Mouse (Mus musculus): Measurements from ENCODE around the gene Pde6h. TPM values are rescaled to one million over a fixed set of nuclear protein-coding genes. Genes with fewer than 3 reads are reported as not detected.

Pde6h gene
- polyA plus RNA-seq, 1 experiment from 2014 or later = not detected

DNA sequence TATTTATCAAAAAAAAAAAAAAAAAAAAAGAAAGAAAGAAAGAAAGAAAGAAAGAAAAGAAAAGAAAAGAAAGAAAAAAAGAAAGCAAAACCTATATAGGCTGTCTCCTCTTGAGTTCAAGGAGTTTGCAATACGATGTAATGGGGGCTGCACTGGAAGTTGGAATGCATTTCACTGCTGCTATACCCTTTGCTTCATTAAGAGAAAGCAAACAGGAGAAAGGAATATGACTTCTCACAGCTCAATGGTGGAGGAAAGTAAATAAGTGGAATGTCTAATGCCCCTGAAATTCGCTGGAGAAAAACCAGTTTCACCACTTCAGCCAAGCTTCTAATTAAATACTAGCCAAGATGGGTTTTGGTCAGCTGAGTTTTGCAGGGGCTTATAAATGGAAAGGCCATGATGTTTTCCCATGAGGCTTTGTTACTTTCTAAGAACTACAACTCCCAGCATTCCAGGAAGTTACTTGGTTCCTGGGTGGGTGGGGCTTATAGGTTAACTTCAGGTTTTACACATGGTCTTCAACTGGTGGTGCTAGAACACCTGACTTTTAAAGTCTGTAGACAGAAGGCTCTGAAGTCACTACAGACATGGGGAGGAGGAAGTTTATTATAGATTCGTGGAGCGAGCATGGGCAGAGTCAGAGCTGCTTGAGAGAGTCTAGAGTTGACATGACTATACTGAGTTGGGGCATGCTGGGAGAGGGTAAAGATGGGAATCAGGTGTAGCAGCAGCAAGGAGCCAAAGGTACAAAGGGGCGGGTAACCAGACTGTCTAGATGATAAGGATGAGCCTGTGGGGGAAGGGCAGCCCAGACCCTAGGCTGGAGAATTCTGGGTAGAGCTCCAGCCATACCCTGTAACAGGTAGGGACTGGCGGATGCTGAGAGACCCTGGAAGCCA lies 77.9 kb downstream of the Pde6h start:
- no peaks in the 10 kb centered on the region for H3K36me3 ChIP-seq (ENCODE audit: control insufficient read depth, insufficient read depth, low read length)
- H3K9ac ChIP-seq (replicated peaks; ENCODE audit: low read length) = no peak overlapping the region
- no peak overlapping the region for H3K4me2 ChIP-seq (ENCODE audit: low read length)
- H3K4me1 ChIP-seq (ENCODE audit: control insufficient read depth, insufficient read depth, low read length) = no peaks in the 10 kb centered on the region
- H3K9me3 ChIP-seq (ENCODE audit: control insufficient read depth, low read length) = no peaks in the 10 kb centered on the region
- DNase-seq (peak; percentile 59), ATAC-seq (ENCODE audit: low FRiP score, low TSS enrichment) (no peak; the same call in 1 of the 2 replicates)
- no peak overlapping the region for H3K27ac ChIP-seq (replicated peaks; ENCODE audit: low read depth, low read length)
- H3K4me3 ChIP-seq (replicated peaks; ENCODE audit: low read depth, low read length) = no peak overlapping the region
- WGBS = 81% methylated on average over 6 of the region's 6 CpGs
- no peaks in the 10 kb centered on the region for H3K27me3 ChIP-seq (ENCODE audit: control insufficient read depth, insufficient read depth, low read length)

DNA sequence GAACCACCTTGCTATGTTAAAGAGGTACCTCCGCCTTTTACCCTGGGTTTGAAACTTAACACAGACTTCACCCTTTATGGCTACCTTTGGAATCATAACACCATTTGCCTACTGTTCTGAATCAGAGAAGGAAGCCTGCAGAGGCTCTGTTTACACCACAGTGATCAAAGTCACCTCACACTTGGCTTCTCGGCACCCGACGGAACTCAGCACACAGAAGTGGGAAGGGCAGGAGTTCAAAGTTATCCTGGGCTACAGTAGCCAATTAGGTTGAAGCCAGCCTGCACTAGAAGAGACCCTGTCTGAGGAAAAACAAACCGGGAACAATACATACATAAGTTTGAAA lies 78.5 kb downstream of the Pde6h start:
- DNase-seq = no peak
- no peaks in the 10 kb centered on the region for H3K27me3 ChIP-seq (ENCODE audit: control insufficient read depth, insufficient read depth, low read length)
- H3K4me3 ChIP-seq (replicated peaks; ENCODE audit: low read depth, low read length) = no peak overlapping the region
- no peaks in the 10 kb centered on the region for H3K9me3 ChIP-seq (ENCODE audit: control insufficient read depth, low read length)
- no peak overlapping the region for H3K9ac ChIP-seq (replicated peaks; ENCODE audit: low read length)
- no peaks in the 10 kb centered on the region for H3K36me3 ChIP-seq (ENCODE audit: control insufficient read depth, insufficient read depth, low read length)
- H3K4me2 ChIP-seq (ENCODE audit: low read length) = no peak overlapping the region
- H3K27ac ChIP-seq (replicated peaks; ENCODE audit: low read depth, low read length) = no peak overlapping the region
- WGBS = 91% methylated on average over 5 of the region's 5 CpGs
- H3K4me1 ChIP-seq (ENCODE audit: control insufficient read depth, insufficient read depth, low read length) = no peaks in the 10 kb centered on the region
- no peak for ATAC-seq (ENCODE audit: low FRiP score, low TSS enrichment)

DNA sequence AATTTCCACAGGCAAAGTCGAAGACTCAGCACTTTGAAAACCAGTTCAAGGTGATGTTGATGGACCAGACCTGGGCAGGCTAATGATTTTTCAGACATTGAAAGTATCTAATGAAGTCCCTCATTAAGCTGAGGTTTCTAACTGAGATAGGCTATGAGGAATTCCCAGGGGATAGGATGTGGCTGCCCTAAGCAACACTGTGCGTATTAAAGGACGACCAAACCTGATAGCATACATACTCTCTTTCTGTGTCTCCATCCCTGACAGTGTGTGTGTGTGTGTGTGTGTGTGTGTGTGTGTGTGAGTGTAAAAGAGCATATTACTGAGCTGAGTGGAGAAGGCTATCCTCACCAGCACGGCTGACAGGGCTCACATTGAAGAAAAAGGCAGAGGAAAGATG lies 80.7 kb downstream of the Pde6h start:
- Histone ChIP-seq H3K36me3 (ENCODE audit: control insufficient read depth, insufficient read depth, low read length) (no peaks in the 10 kb centered on the region), H3K27ac (replicated peaks; ENCODE audit: low read depth, low read length) (no peak overlapping the region), H3K4me3 (replicated peaks; ENCODE audit: low read depth, low read length) (no peak overlapping the region), H3K9ac (replicated peaks; ENCODE audit: low read length) (no peak overlapping the region), H3K4me1 (ENCODE audit: control insufficient read depth, insufficient read depth, low read length) (no peaks in the 10 kb centered on the region), H3K4me2 (ENCODE audit: low read length) (no peak overlapping the region), H3K9me3 (ENCODE audit: control insufficient read depth, low read length) (no peaks in the 10 kb centered on the region), H3K27me3 (ENCODE audit: control insufficient read depth, insufficient read depth, low read length) (no peaks in the 10 kb centered on the region)
- DNase-seq (no peak), ATAC-seq (ENCODE audit: low FRiP score, low TSS enrichment) (no peak)
- 78% methylated on average over 4 of the region's 4 CpGs for WGBS

DNA sequence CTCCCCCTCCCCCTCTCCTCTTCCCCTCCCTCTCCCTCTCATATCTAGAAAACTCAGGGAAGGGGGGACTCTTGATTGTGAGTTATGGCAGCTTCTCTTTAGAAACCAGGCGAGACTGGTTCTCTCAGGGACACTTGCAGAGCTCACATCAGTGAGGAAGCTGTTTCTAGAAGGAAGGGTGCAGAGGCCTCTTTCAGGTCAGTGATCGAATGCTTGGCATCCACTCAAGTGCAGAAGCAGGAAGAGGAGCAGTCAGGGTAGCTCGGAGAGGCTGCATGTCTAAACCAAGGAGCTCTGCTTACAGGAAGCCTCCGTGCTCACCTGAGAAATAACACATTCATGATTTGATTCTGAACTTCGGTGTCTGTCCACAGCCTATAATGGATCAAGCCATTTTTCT lies 87.6 kb downstream of the Pde6h start:
- no peak for ATAC-seq (ENCODE audit: low FRiP score, low TSS enrichment)
- Histone ChIP-seq H3K9ac (replicated peaks; ENCODE audit: low read length) (no peak overlapping the region), H3K4me2 (ENCODE audit: low read length) (no peak overlapping the region), H3K36me3 (ENCODE audit: control insufficient read depth, insufficient read depth, low read length) (no peaks in the 10 kb centered on the region), H3K9me3 (ENCODE audit: control insufficient read depth, low read length) (no peaks in the 10 kb centered on the region), H3K4me1 (ENCODE audit: control insufficient read depth, insufficient read depth, low read length) (no peaks in the 10 kb centered on the region), H3K27me3 (ENCODE audit: control insufficient read depth, insufficient read depth, low read length) (no peaks in the 10 kb centered on the region), H3K4me3 (replicated peaks; ENCODE audit: low read depth, low read length) (no peak overlapping the region), H3K27ac (replicated peaks; ENCODE audit: low read depth, low read length) (no peak overlapping the region)
- no peak for DNase-seq
- WGBS = 95% methylated on average over 5 of the region's 5 CpGs

DNA sequence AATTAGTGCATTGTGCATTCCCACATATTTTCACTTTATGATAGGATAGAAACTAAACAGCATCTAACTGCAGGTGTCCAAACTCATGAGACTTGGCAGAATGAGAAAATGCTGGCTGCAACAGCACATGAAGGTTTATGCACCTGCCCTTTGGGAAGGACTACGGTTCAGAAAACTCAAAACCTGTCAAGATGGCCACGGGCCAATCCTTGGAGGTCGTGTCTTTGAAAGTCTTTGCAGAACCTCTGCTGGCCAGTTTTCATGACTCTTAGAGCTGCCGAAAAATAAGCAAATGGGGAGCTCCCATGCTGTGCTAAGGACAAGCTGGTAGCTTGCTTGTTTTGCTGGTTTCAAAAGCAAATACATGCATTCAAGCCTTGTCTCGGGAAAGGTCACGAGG lies 90.7 kb downstream of the Pde6h start:
- 77% methylated on average over 6 of the region's 6 CpGs for WGBS
- Histone ChIP-seq H3K27ac (replicated peaks; ENCODE audit: low read depth, low read length) (no peak overlapping the region), H3K4me1 (ENCODE audit: control insufficient read depth, insufficient read depth, low read length) (no peaks in the 10 kb centered on the region), H3K36me3 (ENCODE audit: control insufficient read depth, insufficient read depth, low read length) (no peaks in the 10 kb centered on the region), H3K4me2 (ENCODE audit: low read length) (no peak overlapping the region), H3K27me3 (ENCODE audit: control insufficient read depth, insufficient read depth, low read length) (no peaks in the 10 kb centered on the region), H3K9ac (replicated peaks; ENCODE audit: low read length) (no peak overlapping the region), H3K4me3 (replicated peaks; ENCODE audit: low read depth, low read length) (no peak overlapping the region), H3K9me3 (ENCODE audit: control insufficient read depth, low read length) (no peaks in the 10 kb centered on the region)
- no peak for DNase-seq
- no peak for ATAC-seq (ENCODE audit: low FRiP score, low TSS enrichment)

DNA sequence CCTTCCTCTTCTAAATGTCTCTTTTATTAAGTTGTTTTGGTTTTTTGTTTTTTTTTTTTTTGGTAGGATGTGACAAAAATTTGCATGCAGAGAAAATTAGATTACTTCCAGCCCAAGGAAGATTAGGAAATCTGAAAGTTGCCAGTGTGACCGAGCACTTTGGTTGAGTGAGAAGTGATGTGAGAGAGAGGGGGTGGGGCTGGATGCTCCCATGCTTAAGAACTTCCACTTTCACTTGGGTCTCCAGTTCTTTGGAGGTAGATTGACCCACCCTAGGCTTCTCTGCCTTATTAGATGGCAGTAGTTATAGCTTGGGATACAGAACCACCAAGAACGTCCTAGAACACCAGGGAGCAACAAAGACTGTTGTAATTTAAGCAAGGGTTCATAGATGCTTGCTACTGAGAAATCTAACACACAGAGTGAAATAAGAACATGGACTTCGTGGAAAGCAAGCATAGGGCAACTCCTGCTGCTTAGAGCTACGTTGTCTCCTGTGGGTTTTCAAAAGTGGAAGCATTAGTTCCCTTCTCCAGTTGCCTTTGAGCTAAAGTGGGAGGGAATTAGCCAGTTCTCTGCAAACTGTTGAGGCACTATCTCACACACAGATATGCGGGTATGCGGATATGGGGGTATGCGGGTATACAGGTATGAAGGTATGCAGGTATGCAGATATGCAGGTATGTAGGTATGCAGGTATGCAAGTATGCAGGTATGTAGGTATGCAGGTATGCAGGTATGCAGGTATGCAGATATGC lies 93.8 kb downstream of the Pde6h start:
- Histone ChIP-seq H3K36me3 (ENCODE audit: control insufficient read depth, insufficient read depth, low read length) (no peaks in the 10 kb centered on the region), H3K27ac (replicated peaks; ENCODE audit: low read depth, low read length) (no peak overlapping the region), H3K4me1 (ENCODE audit: control insufficient read depth, insufficient read depth, low read length) (no peaks in the 10 kb centered on the region), H3K9me3 (ENCODE audit: control insufficient read depth, low read length) (no peaks in the 10 kb centered on the region), H3K4me2 (ENCODE audit: low read length) (no peak overlapping the region), H3K4me3 (replicated peaks; ENCODE audit: low read depth, low read length) (no peak overlapping the region), H3K9ac (replicated peaks; ENCODE audit: low read length) (no peak overlapping the region), H3K27me3 (ENCODE audit: control insufficient read depth, insufficient read depth, low read length) (no peaks in the 10 kb centered on the region)
- 90% methylated on average over 7 of the region's 7 CpGs for WGBS
- DNase-seq (no peak), ATAC-seq (ENCODE audit: low FRiP score, low TSS enrichment) (no peak)

Other genes with a start within 250 kb of the Pde6h start
- gene Gucy2c, start 142.1 kb upstream of the Pde6h start, polyA plus RNA-seq (2014; fragmentation: Nextera tagmentation; extraction: Ambion mirVana) = 0.62 and 1.1 TPM in 2 replicates
- gene Hist4h4, start 119.4 kb upstream of the Pde6h start, polyA plus RNA-seq (2014; fragmentation: Nextera tagmentation; extraction: Ambion mirVana) = 1.2 TPM in 2 replicates
- gene H2afj, start 115.6 kb upstream of the Pde6h start, polyA plus RNA-seq (2014; fragmentation: Nextera tagmentation; extraction: Ambion mirVana) = 101 and 116 TPM in 2 replicates
- gene BC049715, start 96.2 kb upstream of the Pde6h start, polyA plus RNA-seq (2014; fragmentation: Nextera tagmentation; extraction: Ambion mirVana) = 1.2 and 1.6 TPM in 2 replicates
- gene Wbp11, start 95.6 kb upstream of the Pde6h start, polyA plus RNA-seq (2014; fragmentation: Nextera tagmentation; extraction: Ambion mirVana) = 65.6 and 88.1 TPM in 2 replicates
- gene Smco3, start 88.4 kb upstream of the Pde6h start, polyA plus RNA-seq (2014; fragmentation: Nextera tagmentation; extraction: Ambion mirVana) = 0.14 and 0.34 TPM in 2 replicates
- not detected in 2 replicates for gene Art4, start 66.1 kb upstream of the Pde6h start, polyA plus RNA-seq (2014; fragmentation: Nextera tagmentation; extraction: Ambion mirVana)
- 0.65 and 3.5 TPM in 2 replicates for gene Mgp, start 48.0 kb upstream of the Pde6h start, polyA plus RNA-seq (2014; fragmentation: Nextera tagmentation; extraction: Ambion mirVana)
- gene Erp27, start 1.7 kb upstream of the Pde6h start, polyA plus RNA-seq (2014; fragmentation: Nextera tagmentation; extraction: Ambion mirVana) = not detected in 2 replicates
- gene Arhgdib, start 18.1 kb downstream of the Pde6h start, polyA plus RNA-seq (2014; fragmentation: Nextera tagmentation; extraction: Ambion mirVana) = 7.0 and 16.6 TPM in 2 replicates
- 5.8 and 5.9 TPM in 2 replicates for gene Rerg, start 246.7 kb downstream of the Pde6h start, polyA plus RNA-seq (2014; fragmentation: Nextera tagmentation; extraction: Ambion mirVana)